Mouse (Mus musculus) liver, postnatal 0 days (tissue): Measurements from ENCODE around the gene Gpc6.

Experiments
- CTCF ChIP-seq: sonication (generic); IDR thresholded peaks from 2 replicates; pipeline ENCODE4 v1.5.1; 2016; ENCODE audit warnings: antibody characterized with exemption, low read depth
- EP300 ChIP-seq: IDR thresholded peaks from 2 replicates; pipeline ENCODE4 v1.6.1; 2016; ENCODE audit warnings: antibody characterized with exemption, low read depth, mild to moderate bottlenecking

GRCm38 (mm10) chr14:117852266-117852665, 927.2 kb downstream of the Gpc6 start:
- TF ChIP-seq CTCF, result no peak
- no peak for TF ChIP-seq EP300
